Comparison of ENCODE assay signal across 9 mouse cellular contexts in the genomic region with DNA sequence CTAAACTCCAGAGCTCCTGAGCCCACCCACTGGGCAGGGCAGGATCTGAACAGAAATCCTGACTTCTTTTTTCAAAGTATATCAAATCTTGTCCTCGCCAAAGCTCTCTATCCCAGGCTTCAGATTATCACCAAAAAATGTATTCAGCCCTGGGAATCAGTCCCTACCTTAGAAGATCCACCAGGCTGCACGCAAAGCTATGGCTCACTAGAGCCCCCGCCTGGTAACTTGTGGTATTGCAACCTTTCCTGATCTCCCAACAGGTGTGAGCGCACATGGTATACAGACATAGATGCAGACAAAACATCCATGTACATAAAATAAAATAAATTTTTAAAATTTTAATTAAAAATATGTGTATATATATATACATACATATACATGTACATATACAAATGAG. TPM values are rescaled to one million over a fixed set of nuclear protein-coding genes. Genes with fewer than 3 reads are reported as not detected.
A peak's percentile ranks its signal among the peaks of the same experiment; 100 is the strongest.
DNase-seq lines count a peak whose midpoint lies in the region; ATAC-seq and TF ChIP-seq lines count a peak whose summit lies in the region.
"Had no signal": no experiment of that assay in that cellular context is flagged by ENCODE, and none has a peak within 500 bp of the region (broad histone marks: within the 10 kb centered on the region; RNA-seq: fewer than 3 reads in every experiment).

No protein-coding gene starts in this region.

- ATAC-seq in midbrain, embryonic 11.5 days (ENCODE audit: low FRiP score): no peak
- no peak for ATAC-seq in midbrain, embryonic 16.5 days
- no peak for ATAC-seq in lung, embryonic 14.5 days (ENCODE audit: insufficient read depth)

- no peaks in the 10 kb centered on the region for H3K9me3 ChIP-seq in midbrain, embryonic 11.5 days (ENCODE audit: control insufficient read depth, low read length)
- H3K9me3 ChIP-seq in midbrain, embryonic 16.5 days (replicated peaks; ENCODE audit: control insufficient read depth, low read length, poor library complexity, severe bottlenecking): no peaks in the 10 kb centered on the region
- H3K9me3 ChIP-seq in lung, embryonic 14.5 days (ENCODE audit: low read depth, low read length): no peaks in the 10 kb centered on the region

- H3K4me1 ChIP-seq in midbrain, embryonic 11.5 days (ENCODE audit: control insufficient read depth, insufficient read depth, low read length): peaks cover 12% of the 10 kb centered on the region
- peaks cover 17% of the 10 kb centered on the region for H3K4me1 ChIP-seq in midbrain, embryonic 16.5 days (ENCODE audit: control insufficient read depth, insufficient read depth, low read length)
- no peaks in the 10 kb centered on the region for H3K4me1 ChIP-seq in lung, embryonic 14.5 days (ENCODE audit: insufficient read depth)

- H3K27ac ChIP-seq in midbrain, embryonic 11.5 days (ENCODE audit: low read depth, low read length): no peak overlapping the region
- H3K27ac ChIP-seq in midbrain, embryonic 16.5 days (ENCODE audit: low read length): no peak overlapping the region
- H3K27ac ChIP-seq in lung, embryonic 14.5 days (ENCODE audit: low read depth): no peak overlapping the region

- TF ChIP-seq CTCF in lung, embryonic 14.5 days (IDR thresholded peaks at IDR 0.05; ENCODE audit: low read depth): peak; percentile 86

- no peak overlapping the region for H3K4me3 ChIP-seq in midbrain, embryonic 11.5 days (ENCODE audit: low read depth, low read length)
- H3K4me3 ChIP-seq in midbrain, embryonic 16.5 days (ENCODE audit: low read depth, low read length): no peak overlapping the region
- H3K4me3 ChIP-seq in lung, embryonic 14.5 days (ENCODE audit: low read depth, low read length): no peak overlapping the region

- H3K36me3 ChIP-seq in midbrain, embryonic 11.5 days (ENCODE audit: control insufficient read depth, insufficient read depth, low read length): no peaks in the 10 kb centered on the region
- H3K36me3 ChIP-seq in midbrain, embryonic 16.5 days (ENCODE audit: control insufficient read depth, insufficient read depth, low read length): no peaks in the 10 kb centered on the region
- H3K36me3 ChIP-seq in lung, embryonic 14.5 days (ENCODE audit: insufficient read depth): no peaks in the 10 kb centered on the region

- no peaks in the 10 kb centered on the region for H3K27me3 ChIP-seq in midbrain, embryonic 11.5 days (ENCODE audit: control insufficient read depth, insufficient read depth, low read length)
- no peaks in the 10 kb centered on the region for H3K27me3 ChIP-seq in midbrain, embryonic 16.5 days (ENCODE audit: control insufficient read depth, insufficient read depth, low read depth, low read length)
- H3K27me3 ChIP-seq in lung, embryonic 14.5 days (ENCODE audit: insufficient read depth, low read length): no peaks in the 10 kb centered on the region

- 13% methylated on average over 4 of the region's 4 CpGs for WGBS in midbrain, embryonic 11.5 days
- WGBS in midbrain, embryonic 16.5 days: 17% methylated on average over 4 of the region's 4 CpGs
- WGBS in lung, embryonic 14.5 days: 16% methylated on average over 4 of the region's 4 CpGs

- no peak overlapping the region for H3K9ac ChIP-seq in midbrain, embryonic 11.5 days (ENCODE audit: low read length)
- no peak overlapping the region for H3K9ac ChIP-seq in midbrain, embryonic 16.5 days (ENCODE audit: low read depth, low read length)
- H3K9ac ChIP-seq in lung, embryonic 14.5 days: no peak overlapping the region

- peak; percentile 99 for DNase-seq in midbrain, embryonic 11.5 days (ENCODE audit: low spot score, missing footprints)
- DNase-seq in brain, adult 2 months (ENCODE audit: low read depth, low spot score): peak; percentile 87
- DNase-seq in forelimb bud, embryonic 11.5 days (ENCODE audit: low read depth, low spot score): peak; percentile 73
- peak; percentile 71 to 90 for DNase-seq in kidney, postnatal 25 days
- DNase-seq in lung, embryonic 14.5 days: peak; percentile 90
- peak; percentile 61 for DNase-seq in right cerebral cortex, postnatal 25 days
- DNase-seq in urinary bladder, postnatal 36 days (ENCODE audit: low spot score in 2 of 2): peak; percentile 59 to 67

- no peak overlapping the region for H3K4me2 ChIP-seq in midbrain, embryonic 11.5 days
- H3K4me2 ChIP-seq in midbrain, embryonic 16.5 days (ENCODE audit: low read length): no peak overlapping the region
- no peak overlapping the region for H3K4me2 ChIP-seq in lung, embryonic 14.5 days

RNA-seq across cellular contexts. Expression of a gene that starts 5.9 kb away (rescaled TPM):
- polyA plus RNA-seq in midbrain, embryonic 11.5 days (2014; fragmentation: Nextera tagmentation; extraction: Ambion mirVana): 33.1 and 34.4 TPM in 2 replicates
- 69.7 and 78.1 TPM in 2 replicates for polyA plus RNA-seq in midbrain, embryonic 16.5 days (2015; fragmentation: Nextera tagmentation; extraction: Ambion mirVana)
- polyA plus RNA-seq in lung, embryonic 14.5 days (2014; fragmentation: Nextera tagmentation; extraction: Ambion mirVana): 17.9 and 18.2 TPM in 2 replicates

RNA-seq across cellular contexts. Expression of a gene that starts 35.5 kb away (rescaled TPM):
- polyA plus RNA-seq in midbrain, embryonic 11.5 days (2014; fragmentation: Nextera tagmentation; extraction: Ambion mirVana): not detected in 2 replicates
- polyA plus RNA-seq in midbrain, embryonic 16.5 days (2015; fragmentation: Nextera tagmentation; extraction: Ambion mirVana): not detected in 2 replicates
- not detected in 2 replicates for polyA plus RNA-seq in lung, embryonic 14.5 days (2014; fragmentation: Nextera tagmentation; extraction: Ambion mirVana)
- polyA plus RNA-seq: heart, embryonic 16.5 days had no signal
